Mouse (Mus musculus) embryonic stem cell, embryonic (primary cell): Measurements from ENCODE around the gene Tmem259.

Experiments
- CTCF ChIA-PET, 4 experiments: fragments of 300-600 bp in 2 of 4; fragments of 350-600 bp in 2 of 4; sonication (Branson Sonifier 250); formaldehyde crosslinking; loops; one replicate each; lab custom pipeline; 2022; ENCODE audit warnings: inconsistent platforms in 2 of 4; lab: Charles Lee
- POLR2A ChIA-PET, 4 experiments: fragments of 300-600 bp in 2 of 4; fragments of 350-600 bp in 2 of 4; sonication (Branson Sonifier 250); formaldehyde crosslinking; loops; one replicate each; lab custom pipeline; 2022; ENCODE audit warnings: antibody characterized with exemption in 4 of 4, inconsistent platforms in 1 of 4; lab: Charles Lee

Tmem259 gene

GRCm38 (mm10) chr10:79934272-79934721, 49.8 kb downstream of the Tmem259 start:
- CTCF ChIA-PET: interaction anchor here in 1 of 4 experiments (0.7 kb wide), 1 partner anchor 320 kb away, joined by 3 read pairs; the partner anchor contains the start of gene C2cd4c
- POLR2A ChIA-PET: interaction anchor here in 2 of 4 experiments (1.5 to 2.3 kb wide), 4 partner anchors 25 to 233 kb away, joined by 3 to 7 read pairs (median 5); partner anchors contain the start of genes Med16 (in 1 of the 2) and Wdr18 (in 1 of the 2)

GRCm38 (mm10) chr10:79933861-79934260, 50.3 kb downstream of the Tmem259 start:
- ChIA-PET POLR2A (interaction anchor here in 2 of 4 experiments (0.5 to 2.3 kb wide), 5 partner anchors 25 to 234 kb away, joined by 3 to 7 read pairs (median 4); partner anchors contain the start of genes Med16 (in 1 of the 2) and Wdr18 (in 1 of the 2)), CTCF (interaction anchor here in 1 of 4 experiments (1.4 kb wide), 1 partner anchor 9 kb away, joined by 4 read pairs; no protein-coding TSS in a partner anchor)

- ChIA-PET CTCF (interaction anchor here in 3 of 4 experiments (0.5 to 1.4 kb wide), 3 partner anchors 9 to 232 kb away, joined by 3 to 4 read pairs (median 3); no protein-coding TSS in a partner anchor), POLR2A (interaction anchor here in 3 of 4 experiments (0.6 to 2.3 kb wide), 7 partner anchors 17 to 235 kb away, joined by 3 to 7 read pairs (median 3); partner anchors contain the start of genes Kiss1r (in 1 of the 3), Med16 (in 1 of the 3), Ptbp1 (in 1 of the 3) and Wdr18 (in 1 of the 3))
These were observed 50.9 kb downstream of the Tmem259 start for GRCm38 (mm10) chr10:79933145-79933679.

GRCm38 (mm10) chr10:79932736-79933135, 51.4 kb downstream of the Tmem259 start:
- CTCF ChIA-PET: interaction anchor here in 3 of 4 experiments (0.5 to 1.4 kb wide), 4 partner anchors 8 to 232 kb away, joined by 3 to 4 read pairs (median 3); partner anchors contain the start of gene Wdr18 (in 1 of the 3)
- POLR2A ChIA-PET: interaction anchor here in 3 of 4 experiments (0.6 to 2.3 kb wide), 7 partner anchors 16 to 235 kb away, joined by 3 to 7 read pairs (median 3); partner anchors contain the start of genes Kiss1r (in 1 of the 3), Med16 (in 1 of the 3), Ptbp1 (in 1 of the 3) and Wdr18 (in 1 of the 3)

- CTCF ChIA-PET: interaction anchor here in 1 of 4 experiments (1.3 kb wide), 1 partner anchor 28 kb away, joined by 3 read pairs; the partner anchor contains the start of gene Wdr18
- POLR2A ChIA-PET: interaction anchor here in 3 of 4 experiments (0.7 to 1.6 kb wide), 3 partner anchors 15 to 209 kb away, joined by 3 read pairs; partner anchors contain the start of genes Cbarp (in 1 of the 3) and Kiss1r (in 1 of the 3)
These were observed 52.3 kb downstream of the Tmem259 start for GRCm38 (mm10) chr10:79931797-79932196.

GRCm38 (mm10) chr10:79930826-79931186, 53.3 kb downstream of the Tmem259 start:
- CTCF ChIA-PET: interaction anchor here in 1 of 4 experiments (1.2 to 1.3 kb wide), 2 partner anchors 27 to 234 kb away, joined by 3 to 6 read pairs; no protein-coding TSS in a partner anchor
- POLR2A ChIA-PET: interaction anchor here in 1 of 4 experiments (1.1 kb wide), 1 partner anchor 200 kb away, joined by 3 read pairs; no protein-coding TSS in a partner anchor

GRCm38 (mm10) chr10:79929967-79930825, 53.9 kb downstream of the Tmem259 start:
- ChIA-PET CTCF (interaction anchor here in 2 of 4 experiments (0.6 to 1.3 kb wide), 5 partner anchors 27 to 235 kb away, joined by 3 to 7 read pairs (median 4); partner anchors contain the start of gene Wdr18 (in 1 of the 2)), POLR2A (interaction anchor here in 3 of 4 experiments (0.6 to 1.2 kb wide), 4 partner anchors 21 to 238 kb away, joined by 3 to 4 read pairs (median 3); partner anchors contain the start of gene Med16 (in 1 of the 3))

GRCm38 (mm10) chr10:79928907-79929701, 55.0 kb downstream of the Tmem259 start:
- POLR2A ChIA-PET: interaction anchor here in 3 of 4 experiments (0.5 to 2.3 kb wide), 10 partner anchors 11 to 1241 kb away, joined by 3 to 8 read pairs (median 4); partner anchors contain the start of genes Med16 (in 2 of the 3) and Atp8b3 (in 1 of the 3)
- CTCF ChIA-PET: interaction anchor here in 2 of 4 experiments (0.6 to 0.7 kb wide), 3 partner anchors 75 to 446 kb away, joined by 3 to 7 read pairs (median 4); no protein-coding TSS in a partner anchor

- POLR2A ChIA-PET: interaction anchor here in 3 of 4 experiments (0.6 to 2.8 kb wide), 25 partner anchors 10 to 1618 kb away, joined by 3 to 16 read pairs (median 4); partner anchors contain the start of genes Med16 (in 2 of the 3), Atp8b3 (in 1 of the 3), Kiss1r (in 1 of the 3) and Mum1 (in 1 of the 3)
- CTCF ChIA-PET: interaction anchor here in 3 of 4 experiments (0.6 to 1.2 kb wide), 14 partner anchors 12 to 710 kb away, joined by 3 to 18 read pairs (median 4); no protein-coding TSS in a partner anchor
These were observed 56.0 kb downstream of the Tmem259 start for GRCm38 (mm10) chr10:79928030-79928694.

- ChIA-PET CTCF (interaction anchor here (0.6 to 3.4 kb wide), 10 partner anchors 11 to 710 kb away, joined by 3 to 19 read pairs (median 3); no protein-coding TSS in a partner anchor), POLR2A (interaction anchor here in 3 of 4 experiments (0.6 to 2.8 kb wide), 25 partner anchors 11 to 1618 kb away, joined by 3 to 16 read pairs (median 4); partner anchors contain the start of genes Med16 (in 2 of the 3), Kiss1r (in 1 of the 3), Mum1 (in 1 of the 3) and Stk11 (in 1 of the 3))
These were observed 56.7 kb downstream of the Tmem259 start for GRCm38 (mm10) chr10:79927324-79928029.

- ChIA-PET CTCF (interaction anchor here (0.6 to 4.4 kb wide), 33 partner anchors 10 to 1356 kb away, joined by 3 to 25 read pairs (median 3); partner anchors contain the start of genes Wdr18 (in 3 of the 4), Med16 (in 2 of the 4), Cirbp (in 1 of the 4) and Dazap1 (in 1 of the 4)), POLR2A (interaction anchor here in 3 of 4 experiments (0.6 to 3.3 kb wide), 35 partner anchors 12 to 538 kb away, joined by 3 to 20 read pairs (median 4); partner anchors contain the start of genes Med16 (in 2 of the 3), Ptbp1 (in 2 of the 3), Tmem259 (in 2 of the 3) and Wdr18 (in 2 of the 3))
These were observed 57.4 kb downstream of the Tmem259 start, which contains the start of gene Arid3a for GRCm38 (mm10) chr10:79926491-79927323. Gene Arid3a, plus strand, starts transcription at chr10:79927043.

- ChIA-PET POLR2A (interaction anchor here in 3 of 4 experiments (0.6 to 3.3 kb wide), 40 partner anchors 13 to 1627 kb away, joined by 3 to 20 read pairs (median 4); partner anchors contain the start of genes Med16 (in 2 of the 3), Ptbp1 (in 2 of the 3), Tmem259 (in 2 of the 3) and Wdr18 (in 2 of the 3)), CTCF (interaction anchor here (0.6 to 4.4 kb wide), 44 partner anchors 9 to 1355 kb away, joined by 3 to 25 read pairs (median 3); partner anchors contain the start of genes Wdr18 (in 3 of the 4), Med16 (in 2 of the 4), Bsg (in 1 of the 4) and Cirbp (in 1 of the 4))
These were observed 58.2 kb downstream of the Tmem259 start for GRCm38 (mm10) chr10:79925785-79926490.
